Mouse (Mus musculus) small intestine, adult 2 months (tissue): ENCODE data around the gene Dnajc5. TPM values are rescaled to one million over a fixed set of nuclear protein-coding genes. Genes with fewer than 3 reads are reported as not detected.

Source experiments
- H3K27ac ChIP-seq: fragments of 200-500 bp; 2 replicates; pipeline ENCODE4 v1.5.1; 2012; ENCODE audit warnings: low read depth, low read length, control low read depth, inconsistent platforms; ENCODE audit not compliant: insufficient read depth
- H3K27me3 ChIP-seq: fragments of 200-500 bp; 2 replicates; pipeline ENCODE4 v1.6.1; 2012; ENCODE audit warnings: mild to moderate bottlenecking, moderate library complexity, low read length, inconsistent platforms; ENCODE audit not compliant: control insufficient read depth, insufficient read depth
- H3K36me3 ChIP-seq: fragments of 200-500 bp; 2 replicates; pipeline ENCODE4 v1.6.1; 2012; ENCODE audit warnings: mild to moderate bottlenecking, low read length, control low read depth, inconsistent platforms; ENCODE audit not compliant: control insufficient read depth, insufficient read depth
- H3K4me1 ChIP-seq: fragments of 200-500 bp; 2 replicates; pipeline ENCODE4 v1.6.1; 2012; ENCODE audit warnings: low read length, inconsistent platforms, mixed read lengths; ENCODE audit not compliant: control insufficient read depth, insufficient read depth, insufficient read length
- H3K4me3 ChIP-seq: fragments of 200-500 bp; 2 replicates; pipeline ENCODE4 v1.5.1; 2012; ENCODE audit warnings: low read depth, mild to moderate bottlenecking, control low read depth, inconsistent platforms, low read length, moderate library complexity
- CTCF ChIP-seq: fragments of 200-500 bp; IDR thresholded peaks from 2 replicates; pipeline ENCODE4 v1.5.1; 2012; ENCODE audit warnings: low read depth, mild to moderate bottlenecking, control low read depth, inconsistent platforms, low read length, moderate library complexity, mixed read lengths; ENCODE audit not compliant: insufficient replicate concordance, insufficient read length; ENCODE audit errors: extremely low read depth
- POLR2A ChIP-seq: fragments of 200-500 bp; IDR thresholded peaks from 2 replicates; pipeline ENCODE4 v1.6.1; 2012; ENCODE audit warnings: low read depth, mild to moderate bottlenecking, control low read depth, inconsistent platforms, low read length, moderate library complexity
- WGBS: fragments of 180-500 bp; shearing (Covaris S2); methylation state at CpG from one replicate; pipeline ENCODE4 v1.1.7; 2018; 5-methylcytosine and 5-hydroxymethylcytosine counted together
- polyA plus RNA-seq: library from polyadenylated mRNA; depleted of rRNA; stranded (reverse); fragments of >200 nt; gene quantifications from 2 replicates; pipeline ENCODE4 v1.2.3, GENCODE M21; 2012; rRNA removed

Dnajc5 gene
- polyA plus RNA-seq: 20.6 and 48.2 TPM in 2 replicates

GRCm38 (mm10) chr2:181520118-181520935 lies at the start of gene Dnajc5:
Gene Dnajc5 (plus strand): TSS chr2:181520485.
- under 1% methylated on average over 74 of the region's 74 CpGs for WGBS
- peaks cover 7% of the 10 kb centered on the region; the same call in 1 of the 2 replicates for H3K4me1 ChIP-seq
- H3K27ac ChIP-seq: peak within 1 kb of the TSS; percentile 88
- H3K27me3 ChIP-seq: no peaks in the 10 kb centered on the region
- TF ChIP-seq CTCF: no peak
- TF ChIP-seq POLR2A: peak; percentile 54
- peaks cover 14% of the 10 kb centered on the region for H3K36me3 ChIP-seq
- peak within 1 kb of the TSS; percentile 83 for H3K4me3 ChIP-seq

- Histone ChIP-seq H3K27me3 (no peaks in the 10 kb centered on the region), H3K36me3 (no peaks in the 10 kb centered on the region), H3K4me3 (no peak overlapping the region), H3K4me1 (no peaks in the 10 kb centered on the region), H3K27ac (peak overlapping the region; percentile 21; the same call in 1 of the 2 replicates)
- WGBS: 58% methylated on average over 5 of the region's 5 CpGs
- TF ChIP-seq CTCF: no peak
- no peak for TF ChIP-seq POLR2A
Observed at GRCm38 (mm10) chr2:181471246-181471645, 49.0 kb upstream of the Dnajc5 start.

- H3K27ac ChIP-seq: no peak overlapping the region
- WGBS: 75% methylated on average over 1 of the region's 1 CpGs
- H3K4me3 ChIP-seq: no peak overlapping the region
- H3K4me1 ChIP-seq: no peaks in the 10 kb centered on the region
- TF ChIP-seq CTCF (no peak), POLR2A (no peak)
- H3K27me3 ChIP-seq: no peaks in the 10 kb centered on the region
- no peaks in the 10 kb centered on the region for H3K36me3 ChIP-seq
Observed at GRCm38 (mm10) chr2:181472256-181472827, 47.9 kb upstream of the Dnajc5 start.

- H3K27ac ChIP-seq: peak overlapping the region; percentile 68
- WGBS: 9% methylated on average over 2 of the region's 2 CpGs
Observed at GRCm38 (mm10) chr2:181483120-181483519, 37.2 kb upstream of the Dnajc5 start.

GRCm38 (mm10) chr2:181483562-181484318 lies 36.5 kb upstream of the Dnajc5 start:
- 24% methylated on average over 7 of the region's 7 CpGs for WGBS
- peak overlapping the region; percentile 68 for H3K27ac ChIP-seq
- peak overlapping the region; percentile 25 for H3K4me3 ChIP-seq
- peaks cover 21% of the 10 kb centered on the region for H3K4me1 ChIP-seq
- no peaks in the 10 kb centered on the region for H3K36me3 ChIP-seq
- TF ChIP-seq CTCF (peak; percentile 25; the same call in 1 of the 2 replicates), POLR2A (peak; percentile 27; the same call in 1 of the 2 replicates)
- no peaks in the 10 kb centered on the region for H3K27me3 ChIP-seq

More at GRCm38 (mm10) chr2:181483120-181483519, 37.2 kb upstream of the Dnajc5 start:
- Histone ChIP-seq H3K4me1 (peaks cover 21% of the 10 kb centered on the region), H3K4me3 (peak overlapping the region; percentile 25; the same call in 1 of the 2 replicates), H3K27me3 (no peaks in the 10 kb centered on the region), H3K36me3 (no peaks in the 10 kb centered on the region)
- TF ChIP-seq POLR2A (no peak), CTCF (no peak)

- Histone ChIP-seq H3K36me3 (no peaks in the 10 kb centered on the region), H3K4me3 (no peak overlapping the region), H3K27ac (no peak overlapping the region), H3K27me3 (no peaks in the 10 kb centered on the region), H3K4me1 (peaks cover 21% of the 10 kb centered on the region)
- TF ChIP-seq POLR2A: no peak
- 81% methylated on average over 6 of the region's 6 CpGs for WGBS
Observed at GRCm38 (mm10) chr2:181484456-181485233, 35.6 kb upstream of the Dnajc5 start.
